In genomic region chr10:8041790-8042189, GRCm38 (mm10) we compare ENCODE assay signal across 31 mouse cellular contexts.
DNase-seq lines count a peak whose midpoint lies in the region; ATAC-seq lines count a peak whose summit lies in the region.
"Had no signal": no experiment of that assay in that cellular context is flagged by ENCODE, and none has a peak within 500 bp of the region (broad histone marks: within the 10 kb centered on the region; RNA-seq: fewer than 3 reads in every experiment).

No protein-coding gene starts in this region.

- peaks cover 27% of the 10 kb centered on the region for H3K4me1 ChIP-seq in forebrain, embryonic 13.5 days
- H3K4me1 ChIP-seq in forebrain, embryonic 10.5 days: peaks cover 29% of the 10 kb centered on the region
- peaks cover 25% of the 10 kb centered on the region for H3K4me1 ChIP-seq in forebrain, embryonic 16.5 days (replicated peaks; ENCODE audit: control insufficient read depth, insufficient read depth, low read length)

- no peak for ATAC-seq in forebrain, embryonic 13.5 days
- no peak for ATAC-seq in forebrain, embryonic 16.5 days
- ATAC-seq: activated CD4-positive, CD25-positive, alpha-beta regulatory T cell, adult 4 months; hindbrain, postnatal 0 days; inflammation-experienced regulatory T-cells, adult 6 months; intestine, embryonic 16.5 days; Patski had no signal

- DNase-seq in forebrain, embryonic 10.5 days (ENCODE audit: extremely low spot score, low spot score): no peak
- DNase-seq in heart, adult 11 months: peak; percentile 65
- no peak for DNase-seq in heart, postnatal 25 days (ENCODE audit: low spot score)
- DNase-seq in kidney, postnatal 14 days: no peak
- no peak for DNase-seq in gastrocnemius, postnatal 25 days
- DNase-seq: adrenal gland, adult 8-10 months; adrenal gland, postnatal 36 days; B cell, adult 2 months; cerebellum, adult 11 months; cerebellum, adult 2 months; cerebellum, adult 9-11 months; cerebellum, postnatal 25 days; gastrocnemius, postnatal 10 days; heart, adult 18-20 months; heart, postnatal 10 days; heart, postnatal 4 days; kidney, adult 18-20 months; kidney, adult 9 months had no signal

- intact Hi-C loops in heart, postnatal 25 days (cut with DNase I): no loop called here

- H3K9ac ChIP-seq in forebrain, embryonic 13.5 days: no peak overlapping the region
- H3K9ac ChIP-seq in forebrain, embryonic 16.5 days (replicated peaks; ENCODE audit: low read depth, low read length): no peak overlapping the region
- H3K9ac ChIP-seq: embryonic facial prominence, embryonic 15.5 days; heart, embryonic 12.5 days; heart, embryonic 15.5 days; hindbrain, embryonic 14.5 days had no signal

- H3K9me3 ChIP-seq in forebrain, embryonic 13.5 days (replicated peaks): no peaks in the 10 kb centered on the region
- no peaks in the 10 kb centered on the region for H3K9me3 ChIP-seq in forebrain, embryonic 10.5 days
- no peaks in the 10 kb centered on the region for H3K9me3 ChIP-seq in forebrain, embryonic 16.5 days (ENCODE audit: control insufficient read depth, low read length)
- H3K9me3 ChIP-seq: embryonic facial prominence, embryonic 15.5 days; G1E; heart, embryonic 12.5 days; heart, embryonic 15.5 days had no signal

- H3K27ac ChIP-seq in forebrain, embryonic 13.5 days: peak overlapping the region; percentile 31
- H3K27ac ChIP-seq in forebrain, embryonic 10.5 days: no peak overlapping the region
- H3K27ac ChIP-seq in forebrain, embryonic 16.5 days (ENCODE audit: low read length): peak overlapping the region; percentile 70
- H3K27ac ChIP-seq: embryonic facial prominence, embryonic 15.5 days; heart, embryonic 15.5 days; hindbrain, embryonic 14.5 days; hindbrain, postnatal 0 days had no signal

- no peak overlapping the region for H3K4me2 ChIP-seq in forebrain, embryonic 13.5 days
- no peak overlapping the region for H3K4me2 ChIP-seq in forebrain, embryonic 16.5 days (ENCODE audit: low read length)
- H3K4me2 ChIP-seq: embryonic facial prominence, embryonic 15.5 days; heart, embryonic 12.5 days; heart, embryonic 15.5 days; hindbrain, embryonic 14.5 days had no signal

- 44% methylated on average over 8 of the region's 8 CpGs for WGBS in forebrain, embryonic 13.5 days
- 62% methylated on average over 8 of the region's 8 CpGs for WGBS in forebrain, embryonic 10.5 days
- 33% methylated on average over 8 of the region's 8 CpGs for WGBS in forebrain, embryonic 16.5 days

- no peaks in the 10 kb centered on the region for H3K36me3 ChIP-seq in forebrain, embryonic 13.5 days (ENCODE audit: poor library complexity, severe bottlenecking)
- H3K36me3 ChIP-seq in forebrain, embryonic 10.5 days (replicated peaks): no peaks in the 10 kb centered on the region
- no peaks in the 10 kb centered on the region for H3K36me3 ChIP-seq in forebrain, embryonic 16.5 days (ENCODE audit: control insufficient read depth, insufficient read depth)
- H3K36me3 ChIP-seq: embryonic facial prominence, embryonic 15.5 days; G1E; heart, embryonic 12.5 days; heart, embryonic 15.5 days had no signal

- no peaks in the 10 kb centered on the region for H3K27me3 ChIP-seq in forebrain, embryonic 13.5 days
- H3K27me3 ChIP-seq in forebrain, embryonic 10.5 days (ENCODE audit: poor library complexity, severe bottlenecking): no peaks in the 10 kb centered on the region
- no peaks in the 10 kb centered on the region for H3K27me3 ChIP-seq in forebrain, embryonic 16.5 days (replicated peaks; ENCODE audit: control insufficient read depth, insufficient read depth, low read length)
- H3K27me3 ChIP-seq: CH12.LX; embryonic facial prominence, embryonic 15.5 days; heart, embryonic 12.5 days; heart, embryonic 15.5 days; Patski had no signal

- no peak overlapping the region for H3K4me3 ChIP-seq in forebrain, embryonic 13.5 days
- H3K4me3 ChIP-seq in forebrain, embryonic 10.5 days: no peak overlapping the region
- H3K4me3 ChIP-seq in forebrain, embryonic 16.5 days (replicated peaks; ENCODE audit: low read length): no peak overlapping the region
- H3K4me3 ChIP-seq: embryonic facial prominence, embryonic 15.5 days; heart, embryonic 12.5 days; heart, embryonic 15.5 days had no signal
